Mouse (Mus musculus): ENCODE results near the gene 4833439L19Rik.

The 4833439L19Rik gene

GRCm38 (mm10) chr13:54521181-54521580, 44.1 kb downstream of the 4833439L19Rik start:
- no peak for DNase-seq (ENCODE audit: low spot score in 2 of 2)

- DNase-seq (ENCODE audit: low spot score in 2 of 2) = peak in 1 of 2 experiments; percentile 64
These were observed 45.0 kb downstream of the 4833439L19Rik start for GRCm38 (mm10) chr13:54520221-54520620.

- DNase-seq (ENCODE audit: low spot score in 2 of 2) = no peak
These were observed 59.3 kb downstream of the 4833439L19Rik start for GRCm38 (mm10) chr13:54505920-54506319.

- no peak for DNase-seq (ENCODE audit: low spot score in 2 of 2)
These were observed 60.5 kb downstream of the 4833439L19Rik start for GRCm38 (mm10) chr13:54504611-54505260.

GRCm38 (mm10) chr13:54503604-54504521, 61.4 kb downstream of the 4833439L19Rik start, which contains the start of gene Simc1:
Simc1 (plus strand) TSS chr13:54503779.
- peak; percentile 68 to 82 for DNase-seq (ENCODE audit: low spot score in 2 of 2)

GRCm38 (mm10) chr13:54503278-54503603, 62.0 kb downstream of the 4833439L19Rik start:
- DNase-seq (ENCODE audit: low spot score in 2 of 2) = no peak

- DNase-seq (ENCODE audit: low spot score in 2 of 2) = no peak
These were observed 63.1 kb downstream of the 4833439L19Rik start for GRCm38 (mm10) chr13:54501957-54502690.

- DNase-seq (ENCODE audit: low spot score in 2 of 2) = no peak
These were observed 63.9 kb downstream of the 4833439L19Rik start for GRCm38 (mm10) chr13:54501352-54501751.

All from spleen, postnatal 10 days (tissue).